Mouse (Mus musculus) stomach, embryonic 16.5 days (tissue): ENCODE data around the gene Sbsn. TPM values are rescaled to one million over a fixed set of nuclear protein-coding genes. Genes with fewer than 3 reads are reported as not detected.

Source experiments
- ATAC-seq: fragments of 200-750 bp; cut with Nextera tagmentation; 2 replicates; pipeline ENCODE4 v1.8.0; 2017; ENCODE audit warnings: moderate number of reproducible peaks, moderate TSS enrichment; ENCODE audit not compliant: insufficient read depth, low FRiP score
- H3K27ac ChIP-seq: fragments of 300-500 bp; sonication (generic); 2 replicates; pipeline ENCODE4 v1.5.1; 2014; ENCODE audit warnings: low read length
- H3K27me3 ChIP-seq: fragments of 300-500 bp; sonication (generic); 2 replicates; pipeline ENCODE4 v1.6.1; 2014; ENCODE audit warnings: low read length, control low read depth, mixed read lengths; ENCODE audit not compliant: control insufficient read depth, insufficient read depth
- H3K36me3 ChIP-seq: fragments of 300-500 bp; sonication (generic); 2 replicates; pipeline ENCODE4 v1.6.1; 2014; ENCODE audit warnings: low read length; ENCODE audit not compliant: control insufficient read depth, insufficient read depth
- H3K4me1 ChIP-seq: fragments of 300-500 bp; sonication (generic); 2 replicates; pipeline ENCODE4 v1.6.1; 2014; ENCODE audit warnings: low read length, control low read depth, mixed read lengths; ENCODE audit not compliant: control insufficient read depth, insufficient read depth
- H3K4me2 ChIP-seq: fragments of 300-500 bp; sonication (generic); 2 replicates; pipeline ENCODE4 v1.6.1; 2014; ENCODE audit warnings: low read depth, low read length, mixed read lengths
- H3K4me3 ChIP-seq: fragments of 300-500 bp; sonication (generic); replicated peaks from 2 replicates; pipeline ENCODE4 v1.5.1; 2014; ENCODE audit warnings: mild to moderate bottlenecking, low read length
- H3K9ac ChIP-seq: fragments of 300-500 bp; sonication (generic); 2 replicates; pipeline ENCODE4 v1.6.1; 2014; ENCODE audit warnings: low read length
- H3K9me3 ChIP-seq: fragments of 300-500 bp; sonication (generic); replicated peaks from 2 replicates; pipeline ENCODE4 v1.6.1; 2016; ENCODE audit warnings: low read length, control low read depth; ENCODE audit not compliant: control insufficient read depth
- WGBS: fragments of 180-500 bp; shearing (Covaris S2); extraction: QIAGEN DNeasy Blood & Tissue Kit; methylation state at CpG from one replicate; pipeline ENCODE4 v1.1.7; 2014; 5-methylcytosine and 5-hydroxymethylcytosine counted together
- polyA plus RNA-seq: library from polyadenylated mRNA; unstranded; fragments of >200 nt; fragmentation: Nextera tagmentation; extraction: Ambion mirVana; gene quantifications from 2 replicates; pipeline ENCODE4 v1.2.1, GENCODE M21; 2015

The Sbsn gene
- polyA plus RNA-seq, 1 experiment from 2014 or later, result 62.5 TPM

DNA sequence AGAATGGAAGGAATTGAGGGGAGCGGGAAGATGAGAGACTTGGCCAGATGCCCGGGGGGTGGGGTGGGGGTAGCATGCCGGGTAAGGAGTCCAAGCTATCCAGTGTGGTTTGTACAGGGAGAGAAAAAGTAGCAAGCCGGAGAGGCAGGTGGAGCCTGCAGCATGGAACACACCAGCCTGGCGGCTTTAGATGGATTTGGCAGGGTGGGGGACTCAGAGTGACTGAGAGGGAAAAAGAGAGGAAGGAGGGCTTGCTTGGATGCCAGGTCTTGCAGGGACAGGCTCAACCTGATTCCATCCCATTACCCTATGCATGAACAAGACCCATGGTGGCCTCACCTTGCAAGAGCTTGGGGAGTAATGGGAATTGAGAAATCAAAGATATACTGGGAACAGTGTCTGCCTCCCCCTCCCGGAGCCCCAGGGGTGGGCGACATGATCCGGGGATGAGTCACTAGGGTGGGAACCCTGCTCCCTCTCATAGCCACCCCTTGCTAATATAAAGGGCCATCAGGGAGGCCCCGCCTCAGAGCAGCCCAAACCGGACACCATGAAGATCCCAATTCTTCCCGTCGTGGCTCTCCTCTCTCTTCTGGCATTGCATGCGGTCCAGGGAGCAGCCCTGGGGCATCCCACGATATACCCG lies 36.2 kb downstream of the Sbsn start, which contains the start of gene Krtdap:
Gene Krtdap (plus strand): TSS at position 520 of the 646 bp plus-strand sequence.
- 39% methylated on average over 15 of the region's 15 CpGs for WGBS
- peak within 1 kb of the TSS; percentile 60 for H3K27ac ChIP-seq
- peak; percentile 41; the same call in 1 of the 2 replicates for ATAC-seq
- H3K4me1 ChIP-seq, result no peaks in the 10 kb centered on the region
- H3K4me3 ChIP-seq, result peak within 1 kb of the TSS; percentile 28
- no peaks in the 10 kb centered on the region for H3K9me3 ChIP-seq
- peak within 1 kb of the TSS; percentile 17; the same call in 1 of the 2 replicates for H3K4me2 ChIP-seq
- H3K9ac ChIP-seq, result peak within 1 kb of the TSS; percentile 40; the same call in 1 of the 2 replicates
- no peaks in the 10 kb centered on the region for H3K36me3 ChIP-seq
- H3K27me3 ChIP-seq, result no peaks in the 10 kb centered on the region

DNA sequence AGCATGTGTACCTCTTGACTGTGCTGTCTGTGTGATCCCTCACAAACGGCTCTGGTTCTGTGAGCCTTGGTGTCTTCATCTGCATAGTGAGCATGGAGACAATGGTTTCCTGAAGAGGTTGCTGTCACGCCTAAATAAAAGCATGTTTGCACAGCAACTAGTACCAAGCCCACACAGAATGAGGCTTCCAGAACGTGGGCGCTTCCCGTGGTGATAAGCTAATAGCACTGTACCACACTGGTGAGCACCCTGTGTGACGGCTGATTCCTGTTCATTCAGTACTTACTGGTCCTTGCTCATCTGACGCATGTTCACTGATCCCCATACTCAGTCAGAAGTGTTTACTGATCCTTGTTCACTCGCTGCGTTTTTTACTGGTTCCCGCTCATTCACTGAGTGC lies 38.9 kb downstream of the Sbsn start:
- no peak overlapping the region for H3K9ac ChIP-seq
- H3K4me1 ChIP-seq, result no peaks in the 10 kb centered on the region
- H3K9me3 ChIP-seq, result no peaks in the 10 kb centered on the region
- H3K4me2 ChIP-seq, result no peak overlapping the region
- H3K36me3 ChIP-seq, result no peaks in the 10 kb centered on the region
- H3K4me3 ChIP-seq, result no peak overlapping the region
- ATAC-seq, result no peak
- no peak overlapping the region for H3K27ac ChIP-seq
- no peaks in the 10 kb centered on the region for H3K27me3 ChIP-seq
- WGBS, result 68% methylated on average over 10 of the region's 10 CpGs

DNA sequence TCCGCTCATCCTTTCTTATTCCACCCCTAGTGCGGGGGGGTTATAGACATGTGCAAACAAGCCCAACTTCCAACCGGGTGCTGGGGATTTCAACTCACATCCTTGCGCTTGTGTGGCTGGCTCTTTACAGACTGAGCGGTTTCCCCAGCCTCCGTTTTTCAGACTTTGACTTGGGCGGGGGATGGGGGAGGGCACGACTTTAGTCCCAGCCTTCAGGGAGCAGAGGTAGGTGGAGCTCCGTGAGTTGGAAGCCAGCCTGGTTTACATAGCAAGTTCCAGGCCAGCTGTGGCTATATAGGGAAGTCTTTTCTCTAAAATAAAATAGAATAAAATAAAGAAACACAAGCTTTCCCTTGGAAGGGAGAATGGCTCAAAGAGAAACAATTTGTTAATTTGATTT lies 40.6 kb downstream of the Sbsn start:
- Histone ChIP-seq H3K9ac (0 out of 2 replicates have a peak overlapping the region, but pooled peaks have one; percentile 4), H3K4me1 (no peaks in the 10 kb centered on the region), H3K4me2 (no peak overlapping the region), H3K9me3 (no peaks in the 10 kb centered on the region), H3K4me3 (no peak overlapping the region), H3K27ac (no peak overlapping the region), H3K36me3 (no peaks in the 10 kb centered on the region), H3K27me3 (no peaks in the 10 kb centered on the region)
- ATAC-seq, result peak; percentile 72; the same call in 1 of the 2 replicates
- 18% methylated on average over 9 of the region's 9 CpGs for WGBS

DNA sequence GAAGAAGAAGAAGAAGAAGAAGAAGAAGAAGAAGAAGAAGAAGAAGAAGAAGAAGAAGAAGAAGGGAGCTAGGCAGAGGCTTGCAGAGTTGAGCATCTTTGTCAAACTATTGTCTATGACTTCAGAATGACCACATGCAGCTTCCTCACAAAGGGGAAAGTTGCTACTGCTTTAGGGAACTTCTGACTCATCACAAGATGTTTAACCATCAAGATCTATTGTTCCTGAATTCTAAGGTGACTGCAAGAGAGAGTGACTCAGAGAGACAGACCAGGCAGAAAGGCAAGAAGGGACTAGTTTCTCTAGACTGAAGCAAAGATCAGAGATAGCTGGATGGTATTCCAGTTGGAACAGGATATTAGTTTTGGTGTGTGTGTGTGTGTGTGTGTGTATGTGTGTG lies 43.6 kb downstream of the Sbsn start:
- 0 out of 2 replicates have a peak, but pooled peaks have one; percentile 23 for ATAC-seq
- no peaks in the 10 kb centered on the region for H3K36me3 ChIP-seq
- H3K9me3 ChIP-seq, result peaks cover 1% of the 10 kb centered on the region; the same call in 1 of the 2 replicates
- no peak overlapping the region for H3K4me3 ChIP-seq
- H3K27ac ChIP-seq, result no peak overlapping the region
- no peaks in the 10 kb centered on the region for H3K27me3 ChIP-seq
- H3K4me1 ChIP-seq, result no peaks in the 10 kb centered on the region
- H3K9ac ChIP-seq, result no peak overlapping the region
- H3K4me2 ChIP-seq, result no peak overlapping the region

DNA sequence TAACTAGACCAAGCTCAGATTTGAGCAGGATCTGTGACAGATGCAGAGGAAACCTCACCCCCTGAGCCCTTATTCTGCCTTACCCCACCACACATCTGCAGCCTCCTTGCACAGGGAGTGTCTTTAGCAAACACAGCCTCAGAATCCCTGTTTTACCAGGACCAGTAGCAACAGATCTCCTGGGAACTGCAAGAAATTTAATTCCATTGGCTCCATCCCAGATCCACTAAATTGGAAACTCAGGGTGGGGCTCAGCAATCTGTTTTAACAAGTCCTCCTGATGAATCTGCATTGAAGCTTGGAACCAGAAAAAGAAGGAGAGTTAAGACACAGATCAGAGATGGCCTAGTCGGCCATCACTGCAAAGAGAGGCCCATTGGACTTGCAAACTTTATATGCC lies 45.5 kb downstream of the Sbsn start:
- 79% methylated on average over 1 of the region's 1 CpGs for WGBS
- no peak overlapping the region for H3K4me3 ChIP-seq
- no peaks in the 10 kb centered on the region for H3K36me3 ChIP-seq
- peaks cover 9% of the 10 kb centered on the region; the same call in 1 of the 2 replicates for H3K9me3 ChIP-seq
- H3K27me3 ChIP-seq, result no peaks in the 10 kb centered on the region
- no peak overlapping the region for H3K4me2 ChIP-seq
- ATAC-seq, result no peak
- peak overlapping the region; percentile 82; the same call in 1 of the 2 replicates for H3K27ac ChIP-seq
- H3K9ac ChIP-seq, result no peak overlapping the region
- no peaks in the 10 kb centered on the region for H3K4me1 ChIP-seq

DNA sequence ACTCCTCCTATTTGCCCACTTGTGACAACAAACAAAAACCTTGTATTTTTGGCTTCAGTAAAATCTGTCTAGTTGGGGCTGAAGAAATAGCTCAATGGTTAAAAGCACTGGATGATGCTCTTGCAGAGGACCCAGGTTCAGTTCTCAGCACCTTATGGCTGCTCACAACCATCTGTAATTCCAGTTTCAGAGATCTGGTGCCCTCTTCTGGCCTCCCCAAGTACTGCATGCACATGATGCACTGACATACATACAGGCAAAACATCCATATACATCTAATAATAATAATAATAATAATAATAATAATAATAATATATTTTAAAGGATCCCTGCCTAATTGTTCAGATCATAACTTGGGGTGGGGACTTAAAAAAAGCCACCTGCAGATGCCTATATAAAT lies 49.4 kb downstream of the Sbsn start:
- Histone ChIP-seq H3K36me3 (no peaks in the 10 kb centered on the region), H3K27me3 (no peaks in the 10 kb centered on the region), H3K4me3 (no peak overlapping the region), H3K9me3 (peaks cover 12% of the 10 kb centered on the region), H3K4me1 (no peaks in the 10 kb centered on the region), H3K9ac (no peak overlapping the region), H3K27ac (no peak overlapping the region), H3K4me2 (no peak overlapping the region)
- no peak for ATAC-seq

DNA sequence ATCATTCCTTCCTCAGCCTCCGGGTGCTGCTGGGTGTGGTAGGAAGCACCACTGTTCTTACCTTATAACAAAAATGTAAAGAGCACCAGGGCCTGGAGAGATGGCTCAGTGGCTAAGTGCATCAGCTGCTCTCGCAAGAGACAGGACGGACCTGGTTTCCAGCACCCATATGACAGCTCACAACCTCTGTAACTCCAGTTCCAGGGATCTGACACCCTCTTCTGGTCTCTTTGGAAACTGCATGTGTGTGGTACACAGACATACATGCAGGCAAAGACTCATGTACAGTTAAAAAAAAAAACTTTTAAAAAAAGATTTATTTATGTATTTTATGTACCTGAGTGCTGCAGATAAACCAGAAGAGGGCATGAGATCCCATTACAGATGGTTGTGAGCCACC lies 52.0 kb downstream of the Sbsn start:
- Histone ChIP-seq H3K9me3 (peaks cover 12% of the 10 kb centered on the region), H3K4me1 (no peaks in the 10 kb centered on the region), H3K27me3 (no peaks in the 10 kb centered on the region), H3K4me3 (no peak overlapping the region), H3K9ac (no peak overlapping the region), H3K4me2 (no peak overlapping the region), H3K27ac (peak overlapping the region; percentile 79), H3K36me3 (no peaks in the 10 kb centered on the region)
- 90% methylated on average over 3 of the region's 3 CpGs for WGBS
- no peak for ATAC-seq

DNA sequence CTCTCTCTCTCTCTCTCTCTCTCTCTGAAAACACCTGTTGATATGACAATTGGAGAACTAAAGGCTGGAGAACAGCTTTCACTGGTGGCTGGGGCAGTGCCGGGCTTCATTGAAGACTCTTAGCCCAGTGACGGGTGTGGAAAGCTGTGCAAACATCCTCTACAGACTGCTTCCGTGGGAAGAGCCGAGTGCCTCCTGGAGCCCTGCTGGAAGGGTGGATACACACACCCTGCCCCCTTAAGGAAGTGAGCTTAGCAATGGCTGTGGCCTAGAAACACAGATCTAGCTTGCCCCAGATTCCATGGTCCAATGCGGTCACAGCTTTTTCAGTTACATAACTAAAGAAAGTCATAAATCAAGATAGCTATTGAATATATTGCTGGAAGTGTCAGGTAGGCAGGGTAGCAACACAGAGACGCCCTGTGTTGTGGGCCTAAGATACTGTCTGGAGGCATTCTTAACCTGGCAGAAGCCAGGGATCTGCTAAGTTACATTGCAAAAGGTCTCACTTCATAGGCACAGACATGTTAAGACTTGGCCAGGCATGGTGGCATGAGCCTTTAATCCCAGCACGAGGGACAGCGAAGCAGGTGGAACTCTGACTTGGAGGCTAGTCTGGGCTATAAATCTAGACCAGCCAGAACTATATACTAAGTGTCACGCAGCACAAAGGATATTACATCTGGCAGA lies 52.9 kb downstream of the Sbsn start:
- Histone ChIP-seq H3K9ac (no peak overlapping the region), H3K27ac (peak overlapping the region; percentile 79), H3K36me3 (no peaks in the 10 kb centered on the region), H3K4me3 (no peak overlapping the region), H3K9me3 (peaks cover 12% of the 10 kb centered on the region), H3K4me2 (no peak overlapping the region), H3K27me3 (no peaks in the 10 kb centered on the region), H3K4me1 (no peaks in the 10 kb centered on the region)
- WGBS, result 59% methylated on average over 9 of the region's 9 CpGs
- ATAC-seq, result peak; percentile 93
